In genomic region chr16:95811092-95811491, GRCm38 (mm10) we compare ENCODE assay signal across 9 mouse cellular contexts.
DNase-seq lines count a peak whose midpoint lies in the region; ATAC-seq lines count a peak whose summit lies in the region.
"Had no signal": no experiment of that assay in that cellular context is flagged by ENCODE, and none has a peak within 500 bp of the region (broad histone marks: within the 10 kb centered on the region; RNA-seq: fewer than 3 reads in every experiment).

No protein-coding gene starts in this region.

- no peaks in the 10 kb centered on the region for H3K36me3 ChIP-seq in liver, embryonic 11.5 days (ENCODE audit: control insufficient read depth, insufficient read depth, low read length)
- H3K36me3 ChIP-seq in midbrain, embryonic 16.5 days (ENCODE audit: control insufficient read depth, insufficient read depth, low read length) = no peaks in the 10 kb centered on the region
- H3K36me3 ChIP-seq in hindbrain, embryonic 12.5 days = no peaks in the 10 kb centered on the region
- H3K36me3 ChIP-seq: neural tube, embryonic 15.5 days had no signal

- WGBS in liver, embryonic 11.5 days = 78% methylated on average over 6 of the region's 6 CpGs
- WGBS in midbrain, embryonic 16.5 days = 68% methylated on average over 6 of the region's 6 CpGs
- 83% methylated on average over 6 of the region's 6 CpGs for WGBS in hindbrain, embryonic 12.5 days

- H3K4me1 ChIP-seq in liver, embryonic 11.5 days (replicated peaks; ENCODE audit: control insufficient read depth, insufficient read depth, low read length) = no peaks in the 10 kb centered on the region
- H3K4me1 ChIP-seq in midbrain, embryonic 16.5 days (ENCODE audit: control insufficient read depth, insufficient read depth, low read length) = no peaks in the 10 kb centered on the region
- H3K4me1 ChIP-seq in hindbrain, embryonic 12.5 days = no peaks in the 10 kb centered on the region

- H3K4me3 ChIP-seq in liver, embryonic 11.5 days (ENCODE audit: low read depth, low read length) = no peak overlapping the region
- no peak overlapping the region for H3K4me3 ChIP-seq in midbrain, embryonic 16.5 days (ENCODE audit: low read depth, low read length)
- H3K4me3 ChIP-seq in hindbrain, embryonic 12.5 days = no peak overlapping the region
- H3K4me3 ChIP-seq: neural tube, embryonic 15.5 days had no signal

- no peak overlapping the region for H3K4me2 ChIP-seq in liver, embryonic 11.5 days
- H3K4me2 ChIP-seq in midbrain, embryonic 16.5 days (ENCODE audit: low read length) = no peak overlapping the region
- H3K4me2 ChIP-seq in hindbrain, embryonic 12.5 days (replicated peaks) = no peak overlapping the region
- H3K4me2 ChIP-seq: neural tube, embryonic 15.5 days had no signal

- no peaks in the 10 kb centered on the region for H3K9me3 ChIP-seq in liver, embryonic 11.5 days (ENCODE audit: control insufficient read depth, low read length)
- no peaks in the 10 kb centered on the region for H3K9me3 ChIP-seq in midbrain, embryonic 16.5 days (replicated peaks; ENCODE audit: control insufficient read depth, low read length, poor library complexity, severe bottlenecking)
- no peaks in the 10 kb centered on the region for H3K9me3 ChIP-seq in hindbrain, embryonic 12.5 days (replicated peaks)
- H3K9me3 ChIP-seq: neural tube, embryonic 15.5 days had no signal

- H3K27ac ChIP-seq in liver, embryonic 11.5 days (ENCODE audit: low read depth, low read length) = no peak overlapping the region
- no peak overlapping the region for H3K27ac ChIP-seq in midbrain, embryonic 16.5 days (ENCODE audit: low read length)
- no peak overlapping the region for H3K27ac ChIP-seq in hindbrain, embryonic 12.5 days
- H3K27ac ChIP-seq: neural tube, embryonic 15.5 days had no signal

- H3K9ac ChIP-seq in liver, embryonic 11.5 days (ENCODE audit: low read depth, low read length) = no peak overlapping the region
- no peak overlapping the region for H3K9ac ChIP-seq in midbrain, embryonic 16.5 days (ENCODE audit: low read depth, low read length)
- H3K9ac ChIP-seq in hindbrain, embryonic 12.5 days = no peak overlapping the region
- H3K9ac ChIP-seq: neural tube, embryonic 15.5 days had no signal

- no peaks in the 10 kb centered on the region for H3K27me3 ChIP-seq in liver, embryonic 11.5 days (replicated peaks; ENCODE audit: control insufficient read depth, insufficient read depth, low read length)
- no peaks in the 10 kb centered on the region for H3K27me3 ChIP-seq in midbrain, embryonic 16.5 days (ENCODE audit: control insufficient read depth, insufficient read depth, low read depth, low read length)
- no peaks in the 10 kb centered on the region for H3K27me3 ChIP-seq in hindbrain, embryonic 12.5 days
- H3K27me3 ChIP-seq: neural tube, embryonic 15.5 days had no signal

- peak; percentile 44 for DNase-seq in adrenal gland, adult 2 months
- no peak for DNase-seq in adrenal gland, postnatal 4 days (ENCODE audit: low spot score in 2 of 2)
- peak; percentile 21 for DNase-seq in CD4-positive helper T cell, adult 2 months (ENCODE audit: low read depth, low spot score)
- peak; percentile 75 for DNase-seq in heart, postnatal 4 days
- DNase-seq in lung, postnatal 4 days = peak; percentile 62 to 81
- no peak for DNase-seq in liver, embryonic 11.5 days (ENCODE audit: low spot score)

- ATAC-seq in liver, embryonic 11.5 days (replicated peaks; ENCODE audit: low FRiP score) = no peak
- no peak for ATAC-seq in midbrain, embryonic 16.5 days
- ATAC-seq in hindbrain, embryonic 12.5 days (ENCODE audit: low FRiP score) = no peak

Comparison
In these comparisons a context has a peak if more than half of its experiments do, and no peak if none do; other contexts are left out.
1. DNase-seq: peak in adrenal gland, adult 2 months (single experiment), CD4-positive helper T cell, adult 2 months (single experiment), heart, postnatal 4 days (single experiment) and lung, postnatal 4 days (2 of 2); none in adrenal gland, postnatal 4 days (0 of 2) and liver, embryonic 11.5 days (single experiment).